Mouse (Mus musculus) heart, embryonic 14.5 days (tissue): Measurements from ENCODE around the gene Trpm3. TPM values are rescaled to one million over a fixed set of nuclear protein-coding genes. Genes with fewer than 3 reads are reported as not detected.

Experiments
- ATAC-seq: fragments of 200-750 bp; cut with Nextera tagmentation; 2 replicates; pipeline ENCODE4 v1.8.0; 2017; ENCODE audit warnings: low read depth, moderate TSS enrichment; ENCODE audit not compliant: insufficient number of reproducible peaks, insufficient read depth, low FRiP score
- H3K27ac ChIP-seq, 2 experiments: fragments of 200-500 bp in 1 of 2; fragments of 300-500 bp in 1 of 2; sonication (generic) in 1 of 2; replicated peaks in 1 of 2; 2 replicates each; pipeline ENCODE4 v1.5.1; 2012 to 2014; ENCODE audit warnings: low read depth in 2 of 2, low read length in 2 of 2, control low read depth in 1 of 2, mild to moderate bottlenecking in 1 of 2, mixed read lengths in 1 of 2; ENCODE audit not compliant: control insufficient read depth in 1 of 2, insufficient read depth in 1 of 2
- H3K27me3 ChIP-seq: fragments of 300-500 bp; sonication (generic); 2 replicates; pipeline ENCODE4 v1.6.1; 2014; ENCODE audit warnings: mild to moderate bottlenecking, low read length, control low read depth; ENCODE audit not compliant: control insufficient read depth, insufficient read depth
- H3K36me3 ChIP-seq: fragments of 300-500 bp; sonication (generic); 2 replicates; pipeline ENCODE4 v1.6.1; 2014; ENCODE audit warnings: mild to moderate bottlenecking, control low read depth, low read length, mixed read lengths; ENCODE audit not compliant: control insufficient read depth, insufficient read depth
- H3K4me1 ChIP-seq, 2 experiments: fragments of 200-500 bp in 1 of 2; fragments of 300-500 bp in 1 of 2; sonication (generic) in 1 of 2; 2 replicates each; pipeline ENCODE4 v1.6.1; 2012 to 2014; ENCODE audit warnings: low read length in 2 of 2, control low read depth in 1 of 2, mixed read lengths in 1 of 2; ENCODE audit not compliant: control insufficient read depth in 2 of 2, insufficient read depth in 2 of 2
- H3K4me2 ChIP-seq: fragments of 300-500 bp; sonication (generic); 2 replicates; pipeline ENCODE4 v1.6.1; 2014; ENCODE audit warnings: mild to moderate bottlenecking, low read length
- H3K4me3 ChIP-seq, 2 experiments: fragments of 200-500 bp in 1 of 2; fragments of 300-500 bp in 1 of 2; sonication (generic) in 1 of 2; 2 replicates each; pipeline ENCODE4 v1.5.1; 2012 to 2014; ENCODE audit warnings: low read length in 2 of 2, mild to moderate bottlenecking in 2 of 2, control low read depth in 1 of 2, low read depth in 1 of 2, moderate library complexity in 1 of 2; ENCODE audit not compliant: control insufficient read depth in 1 of 2, insufficient read depth in 1 of 2
- H3K9ac ChIP-seq: fragments of 300-500 bp; sonication (generic); 2 replicates; pipeline ENCODE4 v1.6.1; 2014; ENCODE audit warnings: mild to moderate bottlenecking, low read length
- H3K9me3 ChIP-seq: fragments of 300-500 bp; sonication (generic); 2 replicates; pipeline ENCODE4 v1.6.1; 2016; ENCODE audit warnings: low read length, control low read depth; ENCODE audit not compliant: control insufficient read depth
- WGBS: fragments of 180-500 bp; shearing (Covaris S2); extraction: QIAGEN DNeasy Blood & Tissue Kit; methylation state at CpG from one replicate; pipeline ENCODE4 v1.1.7; 2014; 5-methylcytosine and 5-hydroxymethylcytosine counted together
- polyA plus RNA-seq: library from polyadenylated mRNA; unstranded; fragments of >200 nt; fragmentation: Nextera tagmentation; extraction: Ambion mirVana; gene quantifications from 2 replicates; pipeline ENCODE4 v1.2.1, GENCODE M21; 2014

Trpm3 gene
- polyA plus RNA-seq, 1 experiment from 2014 or later, result 1.2 TPM

GRCm38 (mm10) chr19:22691995-22692394 is 553.1 kb downstream of the Trpm3 start:
- no peak for ATAC-seq
- Histone ChIP-seq H3K27me3 (0 out of 2 replicates have a peak, but pooled peaks cover 2% of the 10 kb centered on the region), H3K9ac (no peak overlapping the region), H3K27ac (no peak overlapping the region), H3K4me3 (no peak overlapping the region), H3K4me1 (peaks cover 0 to 2% of the 10 kb centered on the region in 2 experiments; a peak in 1 of 4 replicates), H3K4me2 (no peak overlapping the region), H3K36me3 (no peaks in the 10 kb centered on the region), H3K9me3 (no peaks in the 10 kb centered on the region)
- 74% methylated on average over 5 of the region's 5 CpGs for WGBS

- H3K27ac ChIP-seq, result no peak overlapping the region
- H3K9me3 ChIP-seq, result no peaks in the 10 kb centered on the region
- no peak overlapping the region for H3K4me3 ChIP-seq
- 63% methylated on average over 4 of the region's 4 CpGs for WGBS
- 0 out of 2 replicates have a peak, but pooled peaks cover 2% of the 10 kb centered on the region for H3K27me3 ChIP-seq
- H3K9ac ChIP-seq, result no peak overlapping the region
- H3K4me2 ChIP-seq, result no peak overlapping the region
- peaks cover 0 to 2% of the 10 kb centered on the region in 2 experiments; a peak in 1 of 4 replicates for H3K4me1 ChIP-seq
- ATAC-seq, result no peak
- no peaks in the 10 kb centered on the region for H3K36me3 ChIP-seq
Measured at GRCm38 (mm10) chr19:22692553-22692952, 553.7 kb downstream of the Trpm3 start.

- H3K9ac ChIP-seq, result no peak overlapping the region
- H3K27ac ChIP-seq, result no peak overlapping the region
- no peaks in the 10 kb centered on the region for H3K36me3 ChIP-seq
- H3K27me3 ChIP-seq, result 0 out of 2 replicates have a peak, but pooled peaks cover 2% of the 10 kb centered on the region
- no peak for ATAC-seq
- no peaks in the 10 kb centered on the region for H3K9me3 ChIP-seq
- H3K4me2 ChIP-seq, result no peak overlapping the region
- no peak overlapping the region for H3K4me3 ChIP-seq
- H3K4me1 ChIP-seq, result peaks cover 0 to 2% of the 10 kb centered on the region in 2 experiments; a peak in 1 of 4 replicates
- whole genome bisulfite sequencing, result 85% methylated on average over 5 of the region's 5 CpGs
Measured at GRCm38 (mm10) chr19:22692956-22693355, 554.1 kb downstream of the Trpm3 start.

- ATAC-seq, result no peak
- H3K9ac ChIP-seq, result no peak overlapping the region
- H3K9me3 ChIP-seq, result no peaks in the 10 kb centered on the region
- H3K4me1 ChIP-seq, result peaks cover 0 to 2% of the 10 kb centered on the region in 2 experiments; a peak in 1 of 4 replicates
- H3K27me3 ChIP-seq, result peaks cover 8% of the 10 kb centered on the region; the same call in 1 of the 2 replicates
- H3K27ac ChIP-seq, result no peak overlapping the region
- no peak overlapping the region for H3K4me3 ChIP-seq
- WGBS, result 47% methylated on average over 2 of the region's 2 CpGs
- no peak overlapping the region for H3K4me2 ChIP-seq
- H3K36me3 ChIP-seq, result no peaks in the 10 kb centered on the region
Measured at GRCm38 (mm10) chr19:22695423-22695822, 556.6 kb downstream of the Trpm3 start.

GRCm38 (mm10) chr19:22698737-22699136 is 559.9 kb downstream of the Trpm3 start:
- 78% methylated on average over 4 of the region's 4 CpGs for WGBS
- H3K27ac ChIP-seq, result no peak overlapping the region
- H3K36me3 ChIP-seq, result no peaks in the 10 kb centered on the region
- no peak for ATAC-seq
- H3K4me1 ChIP-seq, result no peaks in the 10 kb centered on the region
- peaks cover 13% of the 10 kb centered on the region for H3K27me3 ChIP-seq
- no peak overlapping the region for H3K4me3 ChIP-seq
- no peak overlapping the region for H3K9ac ChIP-seq
- no peak overlapping the region for H3K4me2 ChIP-seq
- no peaks in the 10 kb centered on the region for H3K9me3 ChIP-seq

- 71% methylated on average over 5 of the region's 5 CpGs for WGBS
- H3K4me3 ChIP-seq, result no peak overlapping the region
- no peak overlapping the region for H3K27ac ChIP-seq
- no peak for ATAC-seq
- peaks cover 18% of the 10 kb centered on the region for H3K27me3 ChIP-seq
- H3K9ac ChIP-seq, result no peak overlapping the region
- no peaks in the 10 kb centered on the region for H3K4me1 ChIP-seq
- no peak overlapping the region for H3K4me2 ChIP-seq
- H3K9me3 ChIP-seq, result no peaks in the 10 kb centered on the region
- H3K36me3 ChIP-seq, result no peaks in the 10 kb centered on the region
Measured at GRCm38 (mm10) chr19:22700871-22701651, 562.2 kb downstream of the Trpm3 start.

GRCm38 (mm10) chr19:22703876-22704275 is 565.0 kb downstream of the Trpm3 start:
- Histone ChIP-seq H3K4me3 (no peak overlapping the region), H3K27me3 (peaks cover 18% of the 10 kb centered on the region), H3K4me1 (no peaks in the 10 kb centered on the region), H3K9ac (no peak overlapping the region), H3K27ac (no peak overlapping the region), H3K36me3 (no peaks in the 10 kb centered on the region), H3K9me3 (no peaks in the 10 kb centered on the region), H3K4me2 (no peak overlapping the region)
- ATAC-seq, result no peak
- 44% methylated on average over 6 of the region's 6 CpGs for WGBS
